Comparison of ENCODE assay signal across 24 mouse cellular contexts in the genomic region with DNA sequence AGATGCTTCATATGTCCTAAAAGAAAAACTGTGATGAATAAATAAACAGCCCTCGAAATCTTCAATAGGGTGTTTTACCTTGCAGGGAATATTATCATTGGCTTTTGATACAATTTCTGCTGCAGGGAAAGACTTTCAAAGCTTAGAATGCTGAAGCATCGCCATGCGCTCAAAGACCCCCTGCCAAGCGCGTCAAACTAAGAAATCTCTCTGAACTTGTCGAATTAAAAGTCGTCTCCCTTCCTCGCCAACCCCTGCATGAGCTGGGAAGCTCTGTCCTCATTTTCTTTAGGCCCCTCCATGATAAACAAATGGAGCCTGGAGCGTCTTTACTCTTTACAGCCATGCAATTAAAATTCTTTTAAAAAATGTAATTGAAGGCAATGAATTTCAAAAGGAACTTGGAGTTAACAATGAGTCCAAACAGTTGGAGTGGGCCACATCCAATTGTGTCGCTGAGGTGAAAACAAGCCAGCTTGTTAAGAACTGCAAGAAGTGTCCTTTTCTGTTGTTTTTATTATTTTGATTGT.
A peak's percentile ranks its signal among the peaks of the same experiment; 100 is the strongest.
DNase-seq lines count a peak whose midpoint lies in the region; ATAC-seq and TF ChIP-seq lines count a peak whose summit lies in the region.
"Had no signal": no experiment of that assay in that cellular context is flagged by ENCODE, and none has a peak within 500 bp of the region (broad histone marks: within the 10 kb centered on the region; RNA-seq: fewer than 3 reads in every experiment).

No protein-coding gene starts in this region.

- no peak overlapping the region for H3K4me2 ChIP-seq in forebrain, postnatal 0 days (ENCODE audit: low read depth)
- no peak overlapping the region for H3K4me2 ChIP-seq in midbrain, embryonic 13.5 days (replicated peaks)
- no peak overlapping the region for H3K4me2 ChIP-seq in midbrain, embryonic 11.5 days
- H3K4me2 ChIP-seq: embryonic facial prominence, embryonic 13.5 days; hindbrain, embryonic 14.5 days; limb, embryonic 13.5 days; liver, embryonic 13.5 days; lung, embryonic 14.5 days had no signal

- no peak overlapping the region for H3K4me3 ChIP-seq in forebrain, embryonic 10.5 days
- no peak overlapping the region for H3K4me3 ChIP-seq in forebrain, postnatal 0 days (ENCODE audit: low read depth, low read length)
- H3K4me3 ChIP-seq in midbrain, embryonic 10.5 days = no peak overlapping the region
- H3K4me3 ChIP-seq in midbrain, embryonic 13.5 days (replicated peaks) = no peak overlapping the region
- H3K4me3 ChIP-seq in midbrain, embryonic 11.5 days (ENCODE audit: low read depth, low read length) = no peak overlapping the region
- H3K4me3 ChIP-seq: embryonic facial prominence, embryonic 13.5 days; erythroblast, embryonic 14.5 days; gastrocnemius, adult 2 months; layer of hippocampus, adult 2 months; limb, embryonic 13.5 days; liver, embryonic 13.5 days had no signal

- no peak overlapping the region for H3K9ac ChIP-seq in forebrain, postnatal 0 days
- H3K9ac ChIP-seq in midbrain, embryonic 13.5 days (replicated peaks) = no peak overlapping the region
- H3K9ac ChIP-seq in midbrain, embryonic 11.5 days (ENCODE audit: low read length) = no peak overlapping the region
- H3K9ac ChIP-seq: embryonic facial prominence, embryonic 13.5 days; hindbrain, embryonic 14.5 days; limb, embryonic 13.5 days; liver, embryonic 13.5 days; lung, embryonic 14.5 days had no signal

- peaks cover 19% of the 10 kb centered on the region for H3K4me1 ChIP-seq in forebrain, embryonic 10.5 days
- H3K4me1 ChIP-seq in forebrain, postnatal 0 days (ENCODE audit: insufficient read depth) = no peaks in the 10 kb centered on the region
- H3K4me1 ChIP-seq in midbrain, embryonic 10.5 days = peaks cover 11% of the 10 kb centered on the region
- peaks cover 12% of the 10 kb centered on the region for H3K4me1 ChIP-seq in midbrain, embryonic 13.5 days (replicated peaks)
- 0 out of 2 replicates have a peak, but pooled peaks cover 3% of the 10 kb centered on the region for H3K4me1 ChIP-seq in midbrain, embryonic 11.5 days (ENCODE audit: control insufficient read depth, insufficient read depth, low read length)
- H3K4me1 ChIP-seq: embryonic facial prominence, embryonic 13.5 days; limb, embryonic 13.5 days; liver, embryonic 13.5 days had no signal

- no peaks in the 10 kb centered on the region for H3K27me3 ChIP-seq in forebrain, embryonic 10.5 days (ENCODE audit: poor library complexity, severe bottlenecking)
- no peaks in the 10 kb centered on the region for H3K27me3 ChIP-seq in forebrain, postnatal 0 days (ENCODE audit: insufficient read depth, low read length)
- no peaks in the 10 kb centered on the region for H3K27me3 ChIP-seq in midbrain, embryonic 10.5 days (ENCODE audit: low read depth, poor library complexity, severe bottlenecking)
- H3K27me3 ChIP-seq in midbrain, embryonic 13.5 days = no peaks in the 10 kb centered on the region
- no peaks in the 10 kb centered on the region for H3K27me3 ChIP-seq in midbrain, embryonic 11.5 days (ENCODE audit: control insufficient read depth, insufficient read depth, low read length)
- H3K27me3 ChIP-seq: embryonic facial prominence, embryonic 13.5 days; limb, embryonic 13.5 days; liver, embryonic 13.5 days had no signal

- DNase-seq in forebrain, embryonic 10.5 days (ENCODE audit: extremely low spot score, low spot score) = peak; percentile 20
- DNase-seq in forebrain, postnatal 0 days = no peak
- DNase-seq in midbrain, embryonic 10.5 days (ENCODE audit: low spot score) = peak; percentile 28
- peak; percentile 85 for DNase-seq in midbrain, embryonic 11.5 days (ENCODE audit: low spot score, missing footprints)
- peak; percentile 57 for DNase-seq in retina, postnatal 1 day
- DNase-seq in spleen, adult 12 weeks (ENCODE audit: low spot score) = no peak
- DNase-seq in thymus, adult 18-20 months = no peak
- DNase-seq: adrenal gland, postnatal 36 days; cerebellum, adult 9-10 months; gastrocnemius, adult 2 months; kidney, adult 8-10 months; kidney, postnatal 25 days; liver, embryonic 13.5 days; lung, embryonic 14.5 days; right cerebral cortex, postnatal 14 days; thymus, postnatal 36 days had no signal

- no peak for TF ChIP-seq CTCF in forebrain, postnatal 0 days (IDR thresholded peaks at IDR 0.05; ENCODE audit: low read depth)

- WGBS in forebrain, embryonic 10.5 days = 19% methylated on average over 10 of the region's 10 CpGs
- WGBS in forebrain, postnatal 0 days = 13% methylated on average over 10 of the region's 10 CpGs
- 20% methylated on average over 10 of the region's 10 CpGs for WGBS in midbrain, embryonic 10.5 days
- 17% methylated on average over 10 of the region's 10 CpGs for WGBS in midbrain, embryonic 13.5 days
- WGBS in midbrain, embryonic 11.5 days = 19% methylated on average over 10 of the region's 10 CpGs

- ATAC-seq in forebrain, postnatal 0 days = no peak
- no peak for ATAC-seq in midbrain, embryonic 13.5 days
- no peak for ATAC-seq in midbrain, embryonic 11.5 days (ENCODE audit: low FRiP score)
- ATAC-seq: CD4-positive, CD25-positive, alpha-beta regulatory T cell, adult 4 months; inflammation-experienced regulatory T-cells, adult 6 months had no signal

- no peak overlapping the region for H3K27ac ChIP-seq in forebrain, embryonic 10.5 days
- H3K27ac ChIP-seq in forebrain, postnatal 0 days (ENCODE audit: low read depth, low read length) = no peak overlapping the region
- 0 out of 2 replicates have a peak overlapping the region, but pooled peaks have one; percentile 17 for H3K27ac ChIP-seq in midbrain, embryonic 10.5 days (replicated peaks)
- no peak overlapping the region for H3K27ac ChIP-seq in midbrain, embryonic 13.5 days
- H3K27ac ChIP-seq in midbrain, embryonic 11.5 days (ENCODE audit: low read depth, low read length) = no peak overlapping the region
- H3K27ac ChIP-seq: embryonic facial prominence, embryonic 13.5 days; gastrocnemius, adult 2 months; hindbrain, embryonic 14.5 days; layer of hippocampus, adult 2 months; limb, embryonic 13.5 days; liver, embryonic 13.5 days had no signal

- no peaks in the 10 kb centered on the region for H3K36me3 ChIP-seq in forebrain, embryonic 10.5 days (replicated peaks)
- no peaks in the 10 kb centered on the region for H3K36me3 ChIP-seq in forebrain, postnatal 0 days (ENCODE audit: insufficient read depth)
- no peaks in the 10 kb centered on the region for H3K36me3 ChIP-seq in midbrain, embryonic 10.5 days
- H3K36me3 ChIP-seq in midbrain, embryonic 13.5 days = no peaks in the 10 kb centered on the region
- no peaks in the 10 kb centered on the region for H3K36me3 ChIP-seq in midbrain, embryonic 11.5 days (ENCODE audit: control insufficient read depth, insufficient read depth, low read length)
- H3K36me3 ChIP-seq: embryonic facial prominence, embryonic 13.5 days; limb, embryonic 13.5 days; liver, embryonic 13.5 days had no signal

- no peaks in the 10 kb centered on the region for H3K9me3 ChIP-seq in forebrain, embryonic 10.5 days
- no peaks in the 10 kb centered on the region for H3K9me3 ChIP-seq in forebrain, postnatal 0 days (ENCODE audit: low read length)
- no peaks in the 10 kb centered on the region for H3K9me3 ChIP-seq in midbrain, embryonic 10.5 days (replicated peaks)
- no peaks in the 10 kb centered on the region for H3K9me3 ChIP-seq in midbrain, embryonic 13.5 days
- no peaks in the 10 kb centered on the region for H3K9me3 ChIP-seq in midbrain, embryonic 11.5 days (ENCODE audit: control insufficient read depth, low read length)
- H3K9me3 ChIP-seq: embryonic facial prominence, embryonic 13.5 days; limb, embryonic 13.5 days; liver, embryonic 13.5 days had no signal

Comparison
In these comparisons a context has a peak if more than half of its experiments do, and no peak if none do; other contexts are left out.
1. DNase-seq: peak in forebrain, embryonic 10.5 days (single experiment), midbrain, embryonic 10.5 days (single experiment), midbrain, embryonic 11.5 days (single experiment) and retina, postnatal 1 day (single experiment); none in forebrain, postnatal 0 days (single experiment), spleen, adult 12 weeks (single experiment) and thymus, adult 18-20 months (0 of 2).